Mouse (Mus musculus) T-cell, adult 2 months (primary cell): ENCODE data around the gene Hoxb3.

Source experiments
- DNase-seq: peaks from one replicate; pipeline ENCODE4 v3.0.0; 2022; ENCODE audit warnings: low spot score

Gene Hoxb3

GRCm38 (mm10) chr11:96288455-96289221, 34.5 kb upstream of the Hoxb3 start:
- no peak for DNase-seq

- DNase-seq = no peak
Observed at GRCm38 (mm10) chr11:96289293-96289692, 33.8 kb upstream of the Hoxb3 start.

- no peak for DNase-seq
Observed at GRCm38 (mm10) chr11:96289837-96290236, 33.3 kb upstream of the Hoxb3 start.

GRCm38 (mm10) chr11:96290705-96291355, 32.3 kb upstream of the Hoxb3 start:
- no peak for DNase-seq

- DNase-seq = no peak
Observed at GRCm38 (mm10) chr11:96291681-96292564, 31.2 kb upstream of the Hoxb3 start, which contains the start of gene Hoxb6. Hoxb6 (plus strand) TSS chr11:96292476.

- DNase-seq = no peak
Observed at GRCm38 (mm10) chr11:96292565-96293301, 30.4 kb upstream of the Hoxb3 start.

- DNase-seq = no peak
Observed at GRCm38 (mm10) chr11:96293302-96293921, 29.7 kb upstream of the Hoxb3 start.

- DNase-seq = peak; percentile 73
Observed at GRCm38 (mm10) chr11:96294245-96295091, 28.7 kb upstream of the Hoxb3 start.

GRCm38 (mm10) chr11:96295092-96295835, 27.9 kb upstream of the Hoxb3 start:
- DNase-seq = no peak

- DNase-seq = no peak
Observed at GRCm38 (mm10) chr11:96296997-96297396, 26.1 kb upstream of the Hoxb3 start.

- DNase-seq = no peak
Observed at GRCm38 (mm10) chr11:96297428-96297827, 25.7 kb upstream of the Hoxb3 start.

GRCm38 (mm10) chr11:96297968-96298635, 25.0 kb upstream of the Hoxb3 start:
- DNase-seq = no peak

GRCm38 (mm10) chr11:96298895-96299667, 24.0 kb upstream of the Hoxb3 start:
- DNase-seq = no peak

GRCm38 (mm10) chr11:96299781-96300180, 23.3 kb upstream of the Hoxb3 start:
- DNase-seq = no peak

GRCm38 (mm10) chr11:96300354-96301063, 22.6 kb upstream of the Hoxb3 start:
- DNase-seq = no peak

- no peak for DNase-seq
Observed at GRCm38 (mm10) chr11:96301064-96301431, 22.1 kb upstream of the Hoxb3 start.

GRCm38 (mm10) chr11:96301837-96302236, 21.3 kb upstream of the Hoxb3 start:
- no peak for DNase-seq
